In the genomic region with DNA sequence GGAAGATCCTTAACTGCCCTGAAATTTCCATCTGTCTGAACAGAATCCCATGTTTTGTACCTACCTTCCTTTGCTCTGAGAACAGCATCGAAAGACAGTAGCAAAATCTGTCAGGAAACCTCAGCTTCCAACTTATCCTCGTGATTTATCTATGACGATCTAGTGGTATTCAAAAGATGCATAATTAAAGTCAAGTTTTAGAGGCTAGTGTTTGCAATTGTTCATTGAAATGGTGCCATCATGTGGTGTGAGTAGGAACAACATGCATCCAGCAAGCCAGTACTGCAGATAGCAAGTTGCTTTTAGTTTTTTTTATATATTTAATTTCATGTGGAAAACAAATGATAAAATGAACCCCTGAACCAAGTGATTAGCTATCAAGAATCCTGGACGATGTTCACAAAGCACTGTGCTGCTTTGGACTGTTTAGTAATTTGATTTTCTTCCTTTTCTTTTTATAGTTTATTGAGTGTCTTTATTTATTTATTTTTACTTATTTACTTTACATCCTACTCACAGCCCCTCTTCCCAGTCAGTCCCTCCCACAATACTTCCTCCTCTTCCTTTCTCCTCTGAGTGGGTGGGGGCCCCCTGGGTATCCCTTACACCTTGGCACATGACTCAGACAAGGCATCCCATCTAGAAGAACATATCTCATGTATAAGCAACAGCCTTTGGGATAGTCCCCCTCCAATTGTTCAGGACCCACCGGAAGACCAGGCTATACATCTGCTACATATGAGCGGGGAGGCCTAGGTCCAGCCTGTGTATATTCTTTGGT, we compare ENCODE assay signal across 8 mouse cellular contexts. TPM values are rescaled to one million over a fixed set of nuclear protein-coding genes. Genes with fewer than 3 reads are reported as not detected.
DNase-seq lines count a peak whose midpoint lies in the region; ATAC-seq and TF ChIP-seq lines count a peak whose summit lies in the region.

No protein-coding gene starts in this region.

- no peaks in the 10 kb centered on the region for H3K9me3 ChIP-seq in MEL (replicated peaks; ENCODE audit: insufficient read depth, low read length)
- no peaks in the 10 kb centered on the region for H3K9me3 ChIP-seq in kidney, postnatal 0 days (replicated peaks; ENCODE audit: low read length)
- no peaks in the 10 kb centered on the region for H3K9me3 ChIP-seq in liver, embryonic 14.5 days (ENCODE audit: control insufficient read depth, low read length)
- H3K9me3 ChIP-seq in neural tube, embryonic 15.5 days (replicated peaks), result no peaks in the 10 kb centered on the region

- TF ChIP-seq POLR2A in MEL (IDR thresholded peaks at IDR 0.05; ENCODE audit: control insufficient read depth in 1 of 2, insufficient read depth in 1 of 2, low read depth in 1 of 2, low read length in 2 of 2, poor library complexity in 1 of 2), result no peak

- TF ChIP-seq RAD21 in MEL (IDR thresholded peaks at IDR 0.05; ENCODE audit: low read depth, low read length), result peak; percentile 86

- H3K79me2 ChIP-seq in C2C12 (ENCODE audit: control insufficient read depth, insufficient read depth), result no peaks in the 10 kb centered on the region
- no peaks in the 10 kb centered on the region for H3K79me2 ChIP-seq in MEL (ENCODE audit: control insufficient read depth, insufficient read depth, low read length, poor library complexity)

- DNase-seq in MEL (ENCODE audit: low read depth, low spot score), result peak; percentile 73
- peak; percentile 74 to 76 for DNase-seq in cerebellum, postnatal 14 days
- peak; percentile 54 for DNase-seq in gastrocnemius, postnatal 10 days
- peak; percentile 73 for DNase-seq in kidney, postnatal 0 days (ENCODE audit: low spot score)
- DNase-seq in liver, embryonic 14.5 days (ENCODE audit: low read depth in 3 of 3, low spot score in 3 of 3), result no peak

- no peak overlapping the region for H3K4me2 ChIP-seq in kidney, postnatal 0 days (ENCODE audit: low read length)
- H3K4me2 ChIP-seq in liver, embryonic 14.5 days (ENCODE audit: low read depth), result no peak overlapping the region
- no peak overlapping the region for H3K4me2 ChIP-seq in neural tube, embryonic 15.5 days

- H3ac ChIP-seq in C2C12 (ENCODE audit: control insufficient read depth, insufficient read length, low read depth), result no peak overlapping the region

- H3K27me3 ChIP-seq in C2C12 (ENCODE audit: control insufficient read depth, insufficient read depth, insufficient read length) (no peaks in the 10 kb centered on the region), MEL (ENCODE audit: control insufficient read depth in 1 of 2, insufficient read depth in 2 of 2, low read length in 2 of 2) (peaks cover 0 to 2% of the 10 kb centered on the region in 2 experiments; a peak in 3 of 4 replicates)
- no peaks in the 10 kb centered on the region for H3K27me3 ChIP-seq in kidney, postnatal 0 days (ENCODE audit: insufficient read depth, low read length)
- no peaks in the 10 kb centered on the region for H3K27me3 ChIP-seq in liver, embryonic 14.5 days (ENCODE audit: control insufficient read depth, insufficient read depth, low read length)
- no peaks in the 10 kb centered on the region for H3K27me3 ChIP-seq in neural tube, embryonic 15.5 days (replicated peaks)

- 46% methylated on average over 6 of the region's 6 CpGs for WGBS in kidney, postnatal 0 days
- 26% methylated on average over 6 of the region's 6 CpGs for WGBS in liver, embryonic 14.5 days (ENCODE audit: insufficient replicate concordance)
- WGBS in neural tube, embryonic 15.5 days, result 45% methylated on average over 6 of the region's 6 CpGs

- H3K27ac ChIP-seq in MEL (ENCODE audit: control insufficient read depth, low read depth, low read length), result no peak overlapping the region
- H3K27ac ChIP-seq in kidney, postnatal 0 days, result no peak overlapping the region
- no peak overlapping the region for H3K27ac ChIP-seq in liver, embryonic 14.5 days
- no peak overlapping the region for H3K27ac ChIP-seq in neural tube, embryonic 15.5 days (replicated peaks)

- no peak for TF ChIP-seq EP300 in MEL (IDR thresholded peaks at IDR 0.05; ENCODE audit: low read depth in 1 of 2, low read length in 2 of 2)
- no peak for TF ChIP-seq EP300 in liver, embryonic 14.5 days (IDR thresholded peaks at IDR 0.05; ENCODE audit: low read depth)

- H3K36me3 ChIP-seq in C2C12 (ENCODE audit: control insufficient read depth, insufficient read depth), result no peaks in the 10 kb centered on the region
- H3K36me3 ChIP-seq in MEL (ENCODE audit: control insufficient read depth in 1 of 2, insufficient read depth in 2 of 2, low read length in 2 of 2), result no peaks in the 10 kb centered on the region
- H3K36me3 ChIP-seq in kidney, postnatal 0 days (ENCODE audit: insufficient read depth, low read length), result no peaks in the 10 kb centered on the region
- no peaks in the 10 kb centered on the region for H3K36me3 ChIP-seq in liver, embryonic 14.5 days (replicated peaks; ENCODE audit: control insufficient read depth, insufficient read depth, low read depth)
- H3K36me3 ChIP-seq in neural tube, embryonic 15.5 days, result no peaks in the 10 kb centered on the region

- peak; percentile 30 for TF ChIP-seq CTCF in C2C12 (IDR thresholded peaks at IDR 0.05; ENCODE audit: control insufficient read depth, insufficient read depth, insufficient read length)
- TF ChIP-seq CTCF in MEL (IDR thresholded peaks at IDR 0.05 in 2 of 3, conservative IDR thresholded peaks at IDR 0.05 in 1 of 3; ENCODE audit: control insufficient read depth in 1 of 3, insufficient read depth in 1 of 3, low read depth in 2 of 3, low read length in 3 of 3, poor library complexity in 1 of 3, severe bottlenecking in 1 of 3), result peak; percentile 48 to 82 (median 60)
- peak; percentile 81 for TF ChIP-seq CTCF in kidney, postnatal 0 days (IDR thresholded peaks at IDR 0.05; ENCODE audit: low read depth)
- TF ChIP-seq CTCF in liver, embryonic 14.5 days (IDR thresholded peaks at IDR 0.05; ENCODE audit: low read depth), result peak; percentile 43; the same call in 1 of the 2 replicates

- H3K79me3 ChIP-seq in C2C12 (ENCODE audit: low read depth), result no peaks in the 10 kb centered on the region

- no peak overlapping the region for H3K4me3 ChIP-seq in C2C12 (ENCODE audit: insufficient read depth, poor library complexity, severe bottlenecking)
- no peak overlapping the region for H3K4me3 ChIP-seq in MEL (ENCODE audit: control insufficient read depth in 1 of 2, insufficient read depth in 1 of 2, low read depth in 2 of 2, low read length in 2 of 2)
- no peak overlapping the region for H3K4me3 ChIP-seq in kidney, postnatal 0 days (replicated peaks; ENCODE audit: low read depth, low read length)
- no peak overlapping the region for H3K4me3 ChIP-seq in liver, embryonic 14.5 days (ENCODE audit: insufficient read depth in 1 of 2, low read depth in 2 of 2, low read length in 2 of 2)
- no peak overlapping the region for H3K4me3 ChIP-seq in neural tube, embryonic 15.5 days (replicated peaks)

- H3K9ac ChIP-seq in MEL (ENCODE audit: control insufficient read depth, low read depth, low read length, poor library complexity, severe bottlenecking), result no peak overlapping the region
- H3K9ac ChIP-seq in kidney, postnatal 0 days (ENCODE audit: low read depth, low read length), result no peak overlapping the region
- no peak overlapping the region for H3K9ac ChIP-seq in liver, embryonic 14.5 days (replicated peaks)
- H3K9ac ChIP-seq in neural tube, embryonic 15.5 days (replicated peaks), result no peak overlapping the region

- no peak for ATAC-seq in kidney, postnatal 0 days (replicated peaks; ENCODE audit: low FRiP score, low read depth)
- no peak for ATAC-seq in liver, embryonic 14.5 days (ENCODE audit: insufficient read depth)
- peak; percentile 61; the same call in 1 of the 2 replicates for ATAC-seq in neural tube, embryonic 15.5 days (ENCODE audit: low FRiP score)
- no peak for ATAC-seq in inflammation-experienced regulatory T-cells, adult 6 months

- no peaks in the 10 kb centered on the region for H3K4me1 ChIP-seq in MEL (ENCODE audit: control insufficient read depth in 1 of 2, insufficient read depth in 2 of 2, low read length in 2 of 2)
- H3K4me1 ChIP-seq in kidney, postnatal 0 days (replicated peaks; ENCODE audit: insufficient read depth, low read length), result no peaks in the 10 kb centered on the region
- H3K4me1 ChIP-seq in liver, embryonic 14.5 days (replicated peaks; ENCODE audit: control insufficient read depth in 2 of 2, insufficient read depth in 2 of 2, low read length in 1 of 2), result no peaks in the 10 kb centered on the region
- no peaks in the 10 kb centered on the region for H3K4me1 ChIP-seq in neural tube, embryonic 15.5 days

TF ChIP-seq in C2C12, 6 proteins besides CTCF, POLR2A, EP300 and RAD21:
- TF ChIP-seq MAX (IDR thresholded peaks at IDR 0.05) (no peak), USF1 (IDR thresholded peaks at IDR 0.05; ENCODE audit: low read depth) (no peak), MYOD1 (IDR thresholded peaks at IDR 0.05; ENCODE audit: control insufficient read depth, insufficient read length, low read depth) (no peak), FOSL1 (IDR thresholded peaks at IDR 0.05; ENCODE audit: insufficient read depth, low read length, poor library complexity, severe bottlenecking) (no peak), CEBPB (IDR thresholded peaks at IDR 0.05; ENCODE audit: low read depth) (no peak), MYOG (IDR thresholded peaks at IDR 0.05; ENCODE audit: control insufficient read depth, extremely low read depth, insufficient read length) (no peak)
TF ChIP-seq in C2C12: peak in this region for 0.

TF ChIP-seq in MEL, 35 proteins besides CTCF, POLR2A, EP300 and RAD21:
- no peak for TF ChIP-seq ELF1 (IDR thresholded peaks at IDR 0.05; ENCODE audit: low read depth, low read length)
- TF ChIP-seq ZC3H11A (IDR thresholded peaks at IDR 0.05; ENCODE audit: low read depth, low read length), result peak; percentile 77
- no peak for TF ChIP-seq USF1 (IDR thresholded peaks at IDR 0.05; ENCODE audit: low read depth, low read length)
- no peak for TF ChIP-seq JUND (IDR thresholded peaks at IDR 0.05; ENCODE audit: low read depth, low read length)
- peak; percentile 90 for TF ChIP-seq SMC3 (IDR thresholded peaks at IDR 0.05; ENCODE audit: low read depth, low read length)

RNA-seq across cellular contexts. Expression of a gene that starts 24.6 kb away (rescaled TPM):
- polyA plus RNA-seq in C2C12 (2012; fragmentation: generic; extraction: Trizol), result 28.2 TPM
- total RNA-seq in MEL (2012; rRNA removed), result 46.9 and 59.2 TPM in 2 replicates
- polyA plus RNA-seq in MEL (2012; ENCODE audit: insufficient read depth in 1 of 2, insufficient read length in 2 of 2, low read depth in 1 of 2, low replicate concordance in 2 of 2, missing spikeins in 1 of 2), result 10 to 100 TPM in 1 of 2 experiments, not detected in 1; 37.4 TPM
- 10 to 100 TPM; 45.1 to 46.7 TPM for total RNA-seq in gastrocnemius, postnatal 10 days (2021)
- polyA plus RNA-seq in kidney, postnatal 0 days (2015; fragmentation: Nextera tagmentation; extraction: Ambion mirVana), result 116 and 120 TPM in 2 replicates
- polyA plus RNA-seq in liver, embryonic 14.5 days (2012; rRNA removed), result 15.7 and 29.5 TPM in 2 replicates
- polyA plus RNA-seq in liver, embryonic 14.5 days (2014; fragmentation: Nextera tagmentation; extraction: Ambion mirVana), result 57.5 and 60.1 TPM in 2 replicates
- polyA plus RNA-seq in neural tube, embryonic 15.5 days (2015; fragmentation: Nextera tagmentation; extraction: Ambion mirVana), result 137 and 146 TPM in 2 replicates
- 10 to 100 TPM; 44.0 to 53.5 (median 46.1) TPM for polyA plus RNA-seq in inflammation-experienced regulatory T-cells, adult 6 months (2017; shearing (Covaris generic))

Comparison
In these comparisons a context has a peak if more than half of its experiments do, and no peak if none do; other contexts are left out.
1. CTCF ChIP-seq: peak in every context shown above with its lines; median percentile 81 in kidney, postnatal 0 days; 60 in MEL; 43 in liver, embryonic 14.5 days; 30 in C2C12.
2. DNase-seq: peak in MEL (single experiment), cerebellum, postnatal 14 days (2 of 2), gastrocnemius, postnatal 10 days (single experiment) and kidney, postnatal 0 days (single experiment); none in liver, embryonic 14.5 days (0 of 3).